Mouse (Mus musculus) C2C12 (cell line): ENCODE data around the gene Acod1.

Source experiments
- CTCF ChIP-seq: IDR thresholded peaks from one replicate; pipeline ENCODE4 v1.5.1; 2011; ENCODE audit not compliant: control insufficient read depth, insufficient read depth, insufficient read length
- MYOG ChIP-seq: IDR thresholded peaks from one replicate; pipeline ENCODE4 v1.6.1; 2011; ENCODE audit not compliant: control insufficient read depth, insufficient read length; ENCODE audit errors: extremely low read depth

- TF ChIP-seq CTCF (no peak), MYOG (no peak)
Measured at GRCm38 (mm10) chr14:103071471-103071870, 24.7 kb downstream of the Acod1 start.
